ENCODE assay signal across 10 mouse cellular contexts in the genomic region with DNA sequence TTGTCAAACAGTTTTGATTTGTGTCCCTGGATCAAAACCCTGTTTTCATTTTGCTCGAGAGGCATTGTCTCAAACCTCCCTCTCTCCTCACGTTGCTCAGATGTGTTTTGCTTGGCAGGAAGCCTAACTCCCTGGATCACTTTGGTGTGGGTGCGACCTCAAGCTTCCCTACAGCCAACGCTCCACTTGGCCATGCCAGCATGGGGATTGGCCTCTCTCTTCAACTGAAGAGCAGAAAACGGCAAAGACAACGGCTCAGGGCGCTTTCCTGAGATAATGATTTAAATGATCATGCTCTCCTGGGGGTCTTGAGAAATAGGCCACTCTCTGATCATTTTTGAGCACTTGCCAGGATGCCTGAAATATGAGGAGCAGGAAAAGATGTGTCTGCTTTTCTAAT.
DNase-seq lines count a peak whose midpoint lies in the region; ATAC-seq and TF ChIP-seq lines count a peak whose summit lies in the region.
"Had no signal": no experiment of that assay in that cellular context is flagged by ENCODE, and none has a peak within 500 bp of the region (broad histone marks: within the 10 kb centered on the region; RNA-seq: fewer than 3 reads in every experiment).

No protein-coding gene starts in this region.

- H3K4me1 ChIP-seq in kidney, embryonic 14.5 days (ENCODE audit: control insufficient read depth, insufficient read depth, low read length) = peaks cover 8% of the 10 kb centered on the region; the same call in 1 of the 2 replicates
- H3K4me1 ChIP-seq in heart, embryonic 13.5 days = 0 out of 2 replicates have a peak, but pooled peaks cover 5% of the 10 kb centered on the region

- DNase-seq in kidney, adult 9 months = no peak
- peak; percentile 73 for DNase-seq in brain, embryonic 14.5 days (ENCODE audit: low read depth)
- peak; percentile 10 for DNase-seq in lung, postnatal 25 days (ENCODE audit: low spot score)
- DNase-seq in frontal cortex, postnatal 36 days (ENCODE audit: low spot score in 2 of 2) = no peak
- no peak for DNase-seq in spleen, postnatal 4 days (ENCODE audit: low spot score in 2 of 2)

- peak overlapping the region; percentile 49; the same call in 1 of the 2 replicates for H3K27ac ChIP-seq in kidney, embryonic 14.5 days (ENCODE audit: low read depth, low read length)
- no peak overlapping the region for H3K27ac ChIP-seq in heart, embryonic 13.5 days (replicated peaks)
- H3K27ac ChIP-seq: limb, embryonic 12.5 days; neural tube, embryonic 13.5 days had no signal

- TF ChIP-seq POLR2A in brain, embryonic 14.5 days (IDR thresholded peaks at IDR 0.05; ENCODE audit: borderline replicate concordance, extremely low read depth, insufficient read depth, insufficient read length, poor library complexity, severe bottlenecking) = no peak

- H3K27me3 ChIP-seq in kidney, embryonic 14.5 days (ENCODE audit: control insufficient read depth, insufficient read depth, low read length) = no peaks in the 10 kb centered on the region
- H3K27me3 ChIP-seq in heart, embryonic 13.5 days (replicated peaks) = no peaks in the 10 kb centered on the region
- H3K27me3 ChIP-seq: limb, embryonic 12.5 days; neural tube, embryonic 13.5 days had no signal

- no peaks in the 10 kb centered on the region for H3K36me3 ChIP-seq in kidney, embryonic 14.5 days (ENCODE audit: control insufficient read depth, insufficient read depth, low read length)
- no peaks in the 10 kb centered on the region for H3K36me3 ChIP-seq in heart, embryonic 13.5 days
- H3K36me3 ChIP-seq: limb, embryonic 12.5 days; neural tube, embryonic 13.5 days had no signal

- H3K9ac ChIP-seq in kidney, embryonic 14.5 days (ENCODE audit: low read depth, low read length) = no peak overlapping the region
- H3K9ac ChIP-seq in heart, embryonic 13.5 days = no peak overlapping the region
- H3K9ac ChIP-seq: limb, embryonic 12.5 days; neural tube, embryonic 13.5 days had no signal

- 12% methylated on average over 7 of the region's 7 CpGs for WGBS in kidney, embryonic 14.5 days
- 26% methylated on average over 7 of the region's 7 CpGs for WGBS in heart, embryonic 13.5 days

- ATAC-seq in kidney, embryonic 14.5 days (ENCODE audit: low FRiP score, low TSS enrichment) = peak; percentile 75; the same call in 1 of the 2 replicates
- ATAC-seq in heart, embryonic 13.5 days (ENCODE audit: extremely low read depth, insufficient number of reproducible peaks, low FRiP score, low TSS enrichment) = no peak
- ATAC-seq in megakaryocyte-erythroid progenitor cell, adult 5-6 weeks (replicated peaks; ENCODE audit: low FRiP score, low TSS enrichment, poor library complexity, severe bottlenecking) = no peak

- peak overlapping the region; percentile 13; the same call in 1 of the 2 replicates for H3K4me2 ChIP-seq in kidney, embryonic 14.5 days (replicated peaks; ENCODE audit: low read depth, low read length)
- peak overlapping the region; percentile 14 for H3K4me2 ChIP-seq in heart, embryonic 13.5 days
- H3K4me2 ChIP-seq: limb, embryonic 12.5 days; neural tube, embryonic 13.5 days had no signal

- H3K4me3 ChIP-seq in kidney, embryonic 14.5 days (ENCODE audit: low read length) = no peak overlapping the region
- no peak overlapping the region for H3K4me3 ChIP-seq in heart, embryonic 13.5 days
- H3K4me3 ChIP-seq: limb, embryonic 12.5 days; neural tube, embryonic 13.5 days had no signal

- H3K9me3 ChIP-seq in kidney, embryonic 14.5 days (ENCODE audit: control insufficient read depth, low read length) = no peaks in the 10 kb centered on the region
- H3K9me3 ChIP-seq in heart, embryonic 13.5 days = no peaks in the 10 kb centered on the region
- H3K9me3 ChIP-seq: limb, embryonic 12.5 days; neural tube, embryonic 13.5 days had no signal

- no peak for TF ChIP-seq CTCF in brain, embryonic 14.5 days (IDR thresholded peaks at IDR 0.05; ENCODE audit: borderline replicate concordance, extremely low read depth, insufficient read depth, insufficient read length)

Comparison
In these comparisons a context has a peak if more than half of its experiments do, and no peak if none do; other contexts are left out.
1. DNase-seq: peak in brain, embryonic 14.5 days (single experiment) and lung, postnatal 25 days (single experiment); none in kidney, adult 9 months (single experiment), frontal cortex, postnatal 36 days (0 of 2) and spleen, postnatal 4 days (0 of 2).